Mouse (Mus musculus): ENCODE results near the gene Bnc2. TPM values are rescaled to one million over a fixed set of nuclear protein-coding genes. Genes with fewer than 3 reads are reported as not detected.

The Bnc2 gene
- polyA plus RNA-seq (2012; rRNA removed) (24.3 and 36.8 TPM in 2 replicates), polyA plus RNA-seq (2014; fragmentation: Nextera tagmentation; extraction: Ambion mirVana) (25.7 and 32.9 TPM in 2 replicates)

- ATAC-seq (ENCODE audit: low FRiP score, low read depth) = peak; percentile 73
- Histone ChIP-seq H3K36me3 (ENCODE audit: control insufficient read depth, insufficient read depth, low read length) (no peaks in the 10 kb centered on the region), H3K27me3 (ENCODE audit: control insufficient read depth, insufficient read depth, low read length) (no peaks in the 10 kb centered on the region), H3K9ac (ENCODE audit: low read depth, low read length, severe bottlenecking) (peak within 1 kb of the TSS; percentile 79), H3K27ac (replicated peaks; ENCODE audit: low read depth, low read length) (peak within 1 kb of the TSS; percentile 95), H3K4me1 (ENCODE audit: control insufficient read depth, insufficient read depth, low read length) (peaks cover 21% of the 10 kb centered on the region), H3K9me3 (ENCODE audit: control insufficient read depth, low read length) (no peaks in the 10 kb centered on the region), H3K4me2 (replicated peaks; ENCODE audit: low read depth, low read length, severe bottlenecking) (peak within 1 kb of the TSS; percentile 88), H3K4me3 (replicated peaks; ENCODE audit: low read length) (peak within 1 kb of the TSS; percentile 63)
- DNase-seq (ENCODE audit: low spot score) = peak; percentile 62
- 1% methylated on average over 62 of the region's 80 CpGs for WGBS
- TF ChIP-seq POLR2A (IDR thresholded peaks at IDR 0.05; ENCODE audit: borderline replicate concordance, extremely low read depth, insufficient read depth, insufficient read length) = 0 out of 2 replicates have a peak, but pooled peaks have one; percentile 2
These were observed at the start of gene Bnc2 for GRCm38 (mm10) chr4:84675171-84675973. Gene Bnc2 (minus strand): TSS chr4:84675275.

- ATAC-seq (ENCODE audit: low FRiP score, low read depth) (no peak), DNase-seq (ENCODE audit: low spot score) (no peak)
- no peak overlapping the region for H3K4me2 ChIP-seq (replicated peaks; ENCODE audit: low read depth, low read length, severe bottlenecking)
- no peak overlapping the region for H3K9ac ChIP-seq (ENCODE audit: low read depth, low read length, severe bottlenecking)
- no peaks in the 10 kb centered on the region for H3K27me3 ChIP-seq (ENCODE audit: control insufficient read depth, insufficient read depth, low read length)
- no peaks in the 10 kb centered on the region for H3K9me3 ChIP-seq (ENCODE audit: control insufficient read depth, low read length)
- no peaks in the 10 kb centered on the region; the same call in 1 of the 2 replicates for H3K4me1 ChIP-seq (ENCODE audit: control insufficient read depth, insufficient read depth, low read length)
- H3K4me3 ChIP-seq (replicated peaks; ENCODE audit: low read length) = no peak overlapping the region
- WGBS = 69% methylated on average over 5 of the region's 5 CpGs
- no peak for TF ChIP-seq POLR2A (IDR thresholded peaks at IDR 0.05; ENCODE audit: borderline replicate concordance, extremely low read depth, insufficient read depth, insufficient read length)
- no peak overlapping the region for H3K27ac ChIP-seq (replicated peaks; ENCODE audit: low read depth, low read length)
- no peaks in the 10 kb centered on the region for H3K36me3 ChIP-seq (ENCODE audit: control insufficient read depth, insufficient read depth, low read length)
These were observed 32.9 kb upstream of the Bnc2 start for GRCm38 (mm10) chr4:84707961-84708360.

GRCm38 (mm10) chr4:84685521-84686366, 10.7 kb upstream of the Bnc2 start:
- no peak overlapping the region for H3K9ac ChIP-seq (ENCODE audit: low read depth, low read length, severe bottlenecking)
- no peaks in the 10 kb centered on the region for H3K36me3 ChIP-seq (ENCODE audit: control insufficient read depth, insufficient read depth, low read length)
- no peaks in the 10 kb centered on the region for H3K27me3 ChIP-seq (ENCODE audit: control insufficient read depth, insufficient read depth, low read length)
- no peak overlapping the region for H3K27ac ChIP-seq (replicated peaks; ENCODE audit: low read depth, low read length)
- DNase-seq (ENCODE audit: low spot score) (no peak), ATAC-seq (ENCODE audit: low FRiP score, low read depth) (no peak)
- no peaks in the 10 kb centered on the region for H3K9me3 ChIP-seq (ENCODE audit: control insufficient read depth, low read length)
- H3K4me3 ChIP-seq (replicated peaks; ENCODE audit: low read length) = no peak overlapping the region
- H3K4me1 ChIP-seq (ENCODE audit: control insufficient read depth, insufficient read depth, low read length) = no peaks in the 10 kb centered on the region
- no peak for TF ChIP-seq POLR2A (IDR thresholded peaks at IDR 0.05; ENCODE audit: borderline replicate concordance, extremely low read depth, insufficient read depth, insufficient read length)
- 69% methylated on average over 10 of the region's 10 CpGs for WGBS
- H3K4me2 ChIP-seq (replicated peaks; ENCODE audit: low read depth, low read length, severe bottlenecking) = no peak overlapping the region

GRCm38 (mm10) chr4:84685009-84685408, 9.9 kb upstream of the Bnc2 start:
- no peaks in the 10 kb centered on the region for H3K4me1 ChIP-seq (ENCODE audit: control insufficient read depth, insufficient read depth, low read length)
- H3K9ac ChIP-seq (ENCODE audit: low read depth, low read length, severe bottlenecking) = no peak overlapping the region
- no peak for TF ChIP-seq POLR2A (IDR thresholded peaks at IDR 0.05; ENCODE audit: borderline replicate concordance, extremely low read depth, insufficient read depth, insufficient read length)
- no peaks in the 10 kb centered on the region for H3K27me3 ChIP-seq (ENCODE audit: control insufficient read depth, insufficient read depth, low read length)
- 86% methylated on average over 4 of the region's 4 CpGs for WGBS
- DNase-seq (ENCODE audit: low spot score) (no peak), ATAC-seq (ENCODE audit: low FRiP score, low read depth) (no peak)
- H3K36me3 ChIP-seq (ENCODE audit: control insufficient read depth, insufficient read depth, low read length) = no peaks in the 10 kb centered on the region
- H3K9me3 ChIP-seq (ENCODE audit: control insufficient read depth, low read length) = no peaks in the 10 kb centered on the region
- H3K27ac ChIP-seq (replicated peaks; ENCODE audit: low read depth, low read length) = no peak overlapping the region
- no peak overlapping the region for H3K4me3 ChIP-seq (replicated peaks; ENCODE audit: low read length)
- H3K4me2 ChIP-seq (replicated peaks; ENCODE audit: low read depth, low read length, severe bottlenecking) = no peak overlapping the region

- Histone ChIP-seq H3K9ac (ENCODE audit: low read depth, low read length, severe bottlenecking) (peak overlapping the region; percentile 79), H3K4me3 (replicated peaks; ENCODE audit: low read length) (peak overlapping the region; percentile 63), H3K9me3 (ENCODE audit: control insufficient read depth, low read length) (no peaks in the 10 kb centered on the region), H3K27ac (replicated peaks; ENCODE audit: low read depth, low read length) (peak overlapping the region; percentile 95), H3K4me1 (ENCODE audit: control insufficient read depth, insufficient read depth, low read length) (peaks cover 17% of the 10 kb centered on the region), H3K36me3 (ENCODE audit: control insufficient read depth, insufficient read depth, low read length) (no peaks in the 10 kb centered on the region), H3K27me3 (ENCODE audit: control insufficient read depth, insufficient read depth, low read length) (no peaks in the 10 kb centered on the region), H3K4me2 (replicated peaks; ENCODE audit: low read depth, low read length, severe bottlenecking) (peak overlapping the region; percentile 88)
- ATAC-seq (ENCODE audit: low FRiP score, low read depth) (peak; percentile 0; the same call in 1 of the 2 replicates), DNase-seq (ENCODE audit: low spot score) (peak; percentile 61)
- no peak for TF ChIP-seq POLR2A (IDR thresholded peaks at IDR 0.05; ENCODE audit: borderline replicate concordance, extremely low read depth, insufficient read depth, insufficient read length)
- under 1% methylated on average over 19 of the region's 19 CpGs for WGBS
These were observed 870 bp upstream of the Bnc2 start for GRCm38 (mm10) chr4:84675974-84676315.

Data from limb, embryonic 14.5 days (tissue).